Mouse (Mus musculus) cerebellum, adult 2 months (tissue): ENCODE measurements around the gene Erlin1.

ENCODE experiments used
- CTCF ChIP-seq: fragments of 200-500 bp; IDR thresholded peaks from 2 replicates; pipeline ENCODE4 v1.5.1; 2011; ENCODE audit warnings: low read depth, mild to moderate bottlenecking, control low read depth, low read length, moderate library complexity, borderline replicate concordance; ENCODE audit not compliant: insufficient read depth
- POLR2A ChIP-seq: fragments of 200-500 bp; IDR thresholded peaks from 2 replicates; pipeline ENCODE4 v1.6.1; 2011; ENCODE audit warnings: low read length, control low read depth, borderline replicate concordance; ENCODE audit not compliant: insufficient read depth

- TF ChIP-seq POLR2A = no peak
- TF ChIP-seq CTCF = no peak
Observed at GRCm38 (mm10) chr19:44019739-44020138, 49.8 kb downstream of the Erlin1 start.
